Mouse (Mus musculus): ENCODE measurements around the gene Lrig1.

- TF ChIP-seq CTCF (IDR thresholded peaks at IDR 0.05; ENCODE audit: low read depth), result no peak
- no peak for TF ChIP-seq EP300 (optimal IDR thresholded peaks at IDR 0.05)
These were observed 38.6 kb downstream of the Lrig1 start for GRCm38 (mm10) chr6:94661321-94661720.
